Mouse (Mus musculus) MEL (cell line): ENCODE measurements around the gene Casr.

Experiments used
- BHLHE40 ChIP-seq: IDR thresholded peaks from 2 replicates; pipeline ENCODE4 v1.6.1; 2012; ENCODE audit warnings: low read depth, mild to moderate bottlenecking, inconsistent platforms, low read length, improper control_type of control experiment, borderline replicate concordance
- E2F4 ChIP-seq: IDR thresholded peaks from 2 replicates; pipeline ENCODE4 v1.6.1; 2011; ENCODE audit warnings: low read depth, low read length, improper control_type of control experiment, borderline replicate concordance
- ELF1 ChIP-seq: IDR thresholded peaks from 2 replicates; pipeline ENCODE4 v1.6.1; 2014; ENCODE audit warnings: low read depth, mild to moderate bottlenecking, inconsistent platforms, low read length, improper control_type of control experiment, moderate library complexity
- MEF2A ChIP-seq: IDR thresholded peaks from 2 replicates; pipeline ENCODE4 v1.6.1; 2014; ENCODE audit warnings: low read depth, mild to moderate bottlenecking, inconsistent platforms, low read length, improper control_type of control experiment; ENCODE audit not compliant: poor library complexity, insufficient replicate concordance, severe bottlenecking; ENCODE audit errors: extremely low read depth
- RAD21 ChIP-seq: IDR thresholded peaks from 2 replicates; pipeline ENCODE4 v1.6.1; 2011; ENCODE audit warnings: mild to moderate bottlenecking, low read depth, low read length, improper control_type of control experiment
- USF2 ChIP-seq, 2 experiments: IDR thresholded peaks; 2 replicates each; pipeline ENCODE4 v1.6.1; 2011 to 2012; ENCODE audit warnings: improper control_type of control experiment in 2 of 2, low read length in 2 of 2, borderline replicate concordance in 1 of 2, inconsistent platforms in 1 of 2, low read depth in 1 of 2, mild to moderate bottlenecking in 1 of 2; ENCODE audit not compliant: insufficient read depth in 1 of 2

- no peak for TF ChIP-seq BHLHE40
- TF ChIP-seq MEF2A, result no peak
- no peak for TF ChIP-seq RAD21
- no peak for TF ChIP-seq E2F4
- no peak for TF ChIP-seq ELF1
- no peak for TF ChIP-seq USF2 (IDR thresholded peaks at IDR 0.05; ENCODE audit: borderline replicate concordance in 1 of 2, insufficient read depth in 1 of 2, low read depth in 1 of 2, low read length in 2 of 2)
These were observed 18.9 kb downstream of the Casr start for GRCm38 (mm10) chr16:36543091-36543490.
